Mouse (Mus musculus) heart, embryonic 16.5 days (tissue): ENCODE data around the gene Zan. TPM values are rescaled to one million over a fixed set of nuclear protein-coding genes. Genes with fewer than 3 reads are reported as not detected.

Source experiments
- ATAC-seq: fragments of 200-750 bp; cut with Nextera tagmentation; replicated peaks from 2 replicates; pipeline ENCODE4 v1.8.0; 2017; ENCODE audit warnings: moderate number of reproducible peaks; ENCODE audit not compliant: insufficient read depth, low FRiP score; ENCODE audit errors: extremely low read depth
- H3K27ac ChIP-seq: fragments of 300-500 bp; sonication (generic); 2 replicates; pipeline ENCODE4 v1.5.1; 2014; ENCODE audit warnings: mild to moderate bottlenecking, low read length, control low read depth, moderate library complexity
- H3K27me3 ChIP-seq: fragments of 300-500 bp; sonication (generic); 2 replicates; pipeline ENCODE4 v1.6.1; 2014; ENCODE audit warnings: low read length, mixed read lengths; ENCODE audit not compliant: control insufficient read depth, insufficient read depth
- H3K36me3 ChIP-seq: fragments of 300-500 bp; sonication (generic); 2 replicates; pipeline ENCODE4 v1.6.1; 2014; ENCODE audit not compliant: control insufficient read depth, insufficient read depth
- H3K4me1 ChIP-seq: fragments of 300-500 bp; sonication (generic); 2 replicates; pipeline ENCODE4 v1.6.1; 2014; ENCODE audit warnings: low read length, mixed read lengths; ENCODE audit not compliant: control insufficient read depth, insufficient read depth
- H3K4me2 ChIP-seq: fragments of 300-500 bp; sonication (generic); 2 replicates; pipeline ENCODE4 v1.6.1; 2014; ENCODE audit warnings: low read depth, mild to moderate bottlenecking, control low read depth, low read length
- H3K4me3 ChIP-seq: fragments of 300-500 bp; sonication (generic); 2 replicates; pipeline ENCODE4 v1.5.1; 2014; ENCODE audit warnings: mild to moderate bottlenecking, control low read depth, low read length
- H3K9ac ChIP-seq: fragments of 300-500 bp; sonication (generic); 2 replicates; pipeline ENCODE4 v1.6.1; 2014; ENCODE audit warnings: low read length, control low read depth
- H3K9me3 ChIP-seq: fragments of 300-500 bp; sonication (generic); replicated peaks from 2 replicates; pipeline ENCODE4 v1.6.1; 2016; ENCODE audit warnings: low read length; ENCODE audit not compliant: control insufficient read depth
- WGBS: fragments of 180-500 bp; shearing (Covaris S2); extraction: QIAGEN DNeasy Blood & Tissue Kit; methylation state at CpG from one replicate; pipeline ENCODE4 v1.1.7; 2014; 5-methylcytosine and 5-hydroxymethylcytosine counted together
- polyA plus RNA-seq: library from polyadenylated mRNA; unstranded; fragments of >200 nt; fragmentation: Nextera tagmentation; extraction: Ambion mirVana; gene quantifications from 2 replicates; pipeline ENCODE4 v1.2.1, GENCODE M21; 2015

Gene Zan
- polyA plus RNA-seq, 1 experiment from 2014 or later = 0.09 TPM

DNA sequence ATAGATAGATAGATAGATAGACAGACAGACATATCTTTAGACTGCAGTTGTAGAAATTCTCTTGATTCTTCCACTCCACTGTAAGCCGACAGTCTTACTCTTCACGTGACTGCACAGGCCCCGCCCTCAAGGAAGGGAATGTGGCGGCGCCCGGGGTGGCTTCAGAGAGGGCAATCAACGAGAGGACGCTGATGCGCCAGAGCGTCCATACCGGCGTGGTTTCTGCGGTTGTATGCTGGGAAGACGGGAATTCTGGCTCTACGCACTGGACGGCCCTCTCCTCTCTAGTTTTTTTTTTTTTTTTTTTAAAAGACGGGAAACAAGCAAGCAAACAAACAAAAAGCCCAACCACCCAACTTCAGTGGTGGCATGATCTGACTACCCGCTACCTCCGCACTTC, 138.6 kb downstream of the Zan start:
- no peaks in the 10 kb centered on the region for H3K27me3 ChIP-seq
- WGBS = under 1% methylated on average over 19 of the region's 19 CpGs
- H3K4me1 ChIP-seq = peaks cover 14% of the 10 kb centered on the region
- H3K9ac ChIP-seq = peak overlapping the region; percentile 74
- no peaks in the 10 kb centered on the region for H3K36me3 ChIP-seq
- H3K9me3 ChIP-seq = no peaks in the 10 kb centered on the region
- peak; percentile 79 for ATAC-seq
- H3K27ac ChIP-seq = peak overlapping the region; percentile 91
- peak overlapping the region; percentile 55 for H3K4me3 ChIP-seq
- peak overlapping the region; percentile 75 for H3K4me2 ChIP-seq

DNA sequence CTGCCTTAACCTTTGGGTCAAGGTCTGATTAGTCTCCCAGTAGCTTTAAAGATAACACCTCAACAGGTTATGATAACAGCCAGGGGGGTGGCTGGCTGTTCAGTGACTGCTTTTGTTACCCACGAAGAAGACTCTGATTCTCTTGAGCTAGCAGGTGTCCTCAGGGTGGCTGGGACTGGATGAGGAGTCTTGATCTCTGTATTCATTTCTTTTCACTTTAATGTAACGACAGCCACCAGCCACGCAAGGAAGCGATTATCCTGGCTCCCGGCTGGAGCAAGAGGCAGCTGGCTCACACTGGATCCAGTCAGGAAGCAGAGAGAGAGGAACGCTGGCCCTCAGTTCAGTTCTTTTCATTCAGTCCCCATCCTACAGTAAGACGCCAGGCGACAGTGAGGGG, 139.7 kb downstream of the Zan start:
- Histone ChIP-seq H3K36me3 (no peaks in the 10 kb centered on the region), H3K9ac (no peak overlapping the region), H3K27me3 (no peaks in the 10 kb centered on the region), H3K4me2 (no peak overlapping the region), H3K9me3 (no peaks in the 10 kb centered on the region), H3K27ac (peak overlapping the region; percentile 19), H3K4me1 (peaks cover 18% of the 10 kb centered on the region), H3K4me3 (no peak overlapping the region)
- WGBS = 39% methylated on average over 8 of the region's 8 CpGs
- ATAC-seq = no peak

DNA sequence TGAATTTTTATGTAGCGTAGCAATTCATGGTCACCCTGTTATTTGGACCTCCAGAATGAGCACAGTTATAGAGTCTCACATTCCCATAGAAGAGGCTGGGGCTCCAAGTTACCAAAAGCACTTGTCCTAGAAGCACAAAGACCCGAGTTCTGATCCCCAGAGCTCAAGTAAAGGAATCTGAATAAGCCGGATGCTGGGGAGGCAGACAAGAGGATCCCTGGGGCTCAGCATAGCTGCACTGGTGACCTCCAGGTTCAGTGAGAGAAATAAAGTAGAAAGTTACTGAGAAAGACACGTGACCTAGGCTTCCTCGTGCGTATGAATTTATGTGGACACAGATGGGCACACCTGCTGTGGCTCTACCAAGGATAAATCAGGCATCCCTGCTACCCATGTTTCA, 141.8 kb downstream of the Zan start:
- H3K9me3 ChIP-seq = no peaks in the 10 kb centered on the region
- no peak overlapping the region for H3K9ac ChIP-seq
- no peak for ATAC-seq
- H3K4me2 ChIP-seq = no peak overlapping the region
- H3K4me3 ChIP-seq = no peak overlapping the region
- 69% methylated on average over 6 of the region's 6 CpGs for WGBS
- H3K4me1 ChIP-seq = peaks cover 18% of the 10 kb centered on the region
- H3K27ac ChIP-seq = no peak overlapping the region
- no peaks in the 10 kb centered on the region for H3K27me3 ChIP-seq
- no peaks in the 10 kb centered on the region for H3K36me3 ChIP-seq

DNA sequence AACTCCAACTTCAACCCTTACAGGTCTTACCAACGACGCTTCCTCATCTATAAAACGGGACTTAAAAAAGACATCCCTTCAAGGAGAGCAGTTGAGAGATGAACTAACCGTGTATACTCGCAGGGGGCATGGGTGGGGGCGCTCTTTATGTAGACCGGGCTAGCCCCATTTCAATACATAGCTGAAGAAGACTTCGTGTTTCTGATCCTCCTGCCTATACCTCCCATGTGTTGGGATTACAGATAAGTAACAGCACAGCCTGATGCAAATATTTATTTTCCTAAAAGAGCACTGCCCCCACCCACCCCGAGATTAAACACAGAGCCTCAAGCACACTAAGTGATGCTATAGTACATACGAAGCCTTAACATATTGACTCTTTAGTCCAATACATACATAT, 142.5 kb downstream of the Zan start:
- Histone ChIP-seq H3K4me1 (peaks cover 15% of the 10 kb centered on the region), H3K27me3 (no peaks in the 10 kb centered on the region), H3K9ac (no peak overlapping the region), H3K27ac (no peak overlapping the region), H3K9me3 (no peaks in the 10 kb centered on the region), H3K36me3 (no peaks in the 10 kb centered on the region), H3K4me3 (peak overlapping the region; percentile 67; the same call in 1 of the 2 replicates), H3K4me2 (peak overlapping the region; percentile 92)
- 50% methylated on average over 10 of the region's 10 CpGs for WGBS
- no peak for ATAC-seq

DNA sequence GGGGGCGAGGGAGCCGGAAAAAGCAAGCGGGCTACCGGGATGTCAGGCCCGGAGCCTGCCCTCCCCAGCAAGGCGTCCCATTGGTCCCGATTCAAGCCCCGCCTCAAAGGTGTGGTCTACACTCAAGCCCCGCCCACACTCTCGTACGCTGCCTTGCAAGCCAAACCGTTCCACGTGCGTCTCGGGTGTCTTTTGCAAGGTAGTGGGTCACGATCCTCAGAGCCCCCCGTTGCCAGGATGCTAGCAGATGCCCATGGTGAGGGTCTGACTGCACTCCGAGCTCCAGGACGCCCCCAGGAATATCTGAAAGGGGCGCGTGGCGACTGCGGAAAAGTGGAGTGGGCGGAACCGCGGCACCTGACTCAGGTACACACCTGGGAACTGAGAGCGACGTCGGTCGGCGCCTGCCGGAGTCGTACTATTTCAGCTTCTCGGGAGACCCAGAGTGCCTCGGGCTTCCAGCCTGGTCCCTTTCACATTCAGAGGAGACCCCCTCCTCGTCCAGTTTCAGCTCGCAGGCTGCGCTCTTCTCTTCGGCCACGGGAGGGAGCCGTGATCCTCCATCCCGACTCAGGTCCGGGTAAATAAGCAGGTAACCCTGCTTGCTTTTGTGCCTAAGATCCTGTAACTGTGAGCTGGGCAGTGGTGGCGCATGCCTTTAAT, 143.2 kb downstream of the Zan start, which contains the start of gene Slc12a9:
Slc12a9 (minus strand) TSS at position 86 of the 663 bp plus-strand sequence.
- H3K9ac ChIP-seq = peak within 1 kb of the TSS; percentile 59
- H3K4me2 ChIP-seq = peak within 1 kb of the TSS; percentile 92
- no peak within 1 kb of the TSS for H3K27ac ChIP-seq
- H3K27me3 ChIP-seq = no peaks in the 10 kb centered on the region
- peak; percentile 90 for ATAC-seq
- H3K36me3 ChIP-seq = no peaks in the 10 kb centered on the region
- H3K4me3 ChIP-seq = peak within 1 kb of the TSS; percentile 67
- H3K9me3 ChIP-seq = no peaks in the 10 kb centered on the region
- WGBS = under 1% methylated on average over 44 of the region's 44 CpGs
- H3K4me1 ChIP-seq = peaks cover 9% of the 10 kb centered on the region; the same call in 1 of the 2 replicates

DNA sequence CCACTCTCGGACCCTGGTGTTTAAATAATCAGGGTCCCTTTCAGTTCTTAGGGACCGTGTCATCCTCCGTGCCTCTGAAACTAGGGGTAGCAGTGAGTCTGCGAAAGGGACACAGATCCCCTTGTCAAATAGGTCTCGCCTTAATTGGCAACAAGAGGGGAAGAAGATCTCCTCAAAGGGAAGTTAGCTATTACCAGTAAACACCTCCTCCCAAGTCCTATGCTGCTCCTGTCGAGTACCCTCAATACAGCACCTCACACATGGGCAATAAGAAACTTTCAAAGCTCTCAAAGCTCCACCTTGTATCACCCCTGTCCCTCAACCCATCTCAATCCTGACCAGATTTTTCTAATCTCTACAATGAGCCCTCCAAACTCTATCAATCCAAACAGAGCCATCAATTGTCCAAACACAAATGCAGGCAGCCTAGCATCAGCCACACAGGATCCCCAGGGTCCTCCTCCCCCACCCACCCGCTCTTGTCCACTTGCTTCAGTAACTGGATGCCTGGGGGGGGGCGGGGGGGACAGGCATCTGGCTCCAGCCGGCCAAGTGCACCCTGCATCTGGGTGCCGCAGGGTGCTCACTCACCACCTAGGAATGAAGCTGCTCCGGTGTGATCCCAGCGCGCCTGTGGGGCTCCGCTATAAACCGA, 143.9 kb downstream of the Zan start:
- Histone ChIP-seq H3K4me3 (peak overlapping the region; percentile 67), H3K9ac (peak overlapping the region; percentile 59), H3K9me3 (no peaks in the 10 kb centered on the region), H3K27ac (no peak overlapping the region), H3K27me3 (no peaks in the 10 kb centered on the region), H3K4me2 (peak overlapping the region; percentile 92), H3K4me1 (peaks cover 9% of the 10 kb centered on the region; the same call in 1 of the 2 replicates), H3K36me3 (no peaks in the 10 kb centered on the region)
- 23% methylated on average over 15 of the region's 15 CpGs for WGBS
- ATAC-seq = no peak

DNA sequence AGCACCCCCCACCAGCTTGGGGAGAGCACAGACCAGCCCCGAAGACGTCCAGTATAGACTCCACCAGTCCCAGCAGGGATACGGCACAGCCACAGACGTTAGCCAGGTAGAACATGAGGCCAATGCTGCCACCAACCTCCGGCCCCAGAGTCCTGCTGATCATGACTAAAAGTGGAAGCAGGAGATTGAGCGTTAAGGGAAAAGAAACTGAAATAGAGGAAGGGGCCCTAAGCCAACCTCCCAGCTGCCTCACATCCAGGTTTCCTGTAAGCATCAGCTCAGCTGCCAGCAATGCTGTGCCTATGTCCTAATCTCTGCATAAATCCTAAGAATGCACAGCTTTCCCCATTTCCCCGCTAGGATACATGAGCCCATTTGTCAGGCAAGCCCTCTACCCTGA, 146.0 kb downstream of the Zan start:
- Histone ChIP-seq H3K4me1 (0 out of 2 replicates have a peak, but pooled peaks cover 4% of the 10 kb centered on the region), H3K27ac (no peak overlapping the region), H3K36me3 (no peaks in the 10 kb centered on the region; the same call in 1 of the 2 replicates), H3K4me2 (no peak overlapping the region), H3K4me3 (no peak overlapping the region), H3K9me3 (no peaks in the 10 kb centered on the region), H3K27me3 (no peaks in the 10 kb centered on the region), H3K9ac (no peak overlapping the region)
- ATAC-seq = no peak
- 80% methylated on average over 7 of the region's 7 CpGs for WGBS

Other genes starting within 250 kb of the Zan start
- 10.6 and 16.7 TPM in 2 replicates for gene Ache, start 189.5 kb downstream of the Zan start, polyA plus RNA-seq
- 8.5 TPM in 2 replicates for gene Ufsp1, start 182.4 kb downstream of the Zan start, polyA plus RNA-seq
- gene Srrt, start 169.4 kb downstream of the Zan start, polyA plus RNA-seq = 94.5 and 97.0 TPM in 2 replicates
- 43.1 and 49.7 TPM in 2 replicates for gene Trip6, start 162.7 kb downstream of the Zan start, polyA plus RNA-seq
- gene Slc12a9, start 143.5 kb downstream of the Zan start, polyA plus RNA-seq = 7.7 and 8.5 TPM in 2 replicates
- gene Ephb4, start 127.0 kb downstream of the Zan start, polyA plus RNA-seq = 32.1 and 36.4 TPM in 2 replicates
- gene Pop7, start 25.5 kb upstream of the Zan start, polyA plus RNA-seq = 43.3 and 45.5 TPM in 2 replicates
- gene Gigyf1, start 41.5 kb upstream of the Zan start, polyA plus RNA-seq = 8.9 and 9.7 TPM in 2 replicates
- gene Epo, start 56.2 kb upstream of the Zan start, polyA plus RNA-seq = not detected in 2 replicates
- gene Gnb2, start 56.4 kb upstream of the Zan start, polyA plus RNA-seq = 276 and 285 TPM in 2 replicates
- 0.33 and 0.36 TPM in 2 replicates for gene Actl6b, start 76.5 kb upstream of the Zan start, polyA plus RNA-seq
- 0.26 and 0.54 TPM in 2 replicates for gene Tfr2, start 92.8 kb upstream of the Zan start, polyA plus RNA-seq
- gene Mospd3, start 124.0 kb upstream of the Zan start, polyA plus RNA-seq = 21.8 and 25.0 TPM in 2 replicates
- gene Pcolce, start 136.7 kb upstream of the Zan start, polyA plus RNA-seq = 121 and 129 TPM in 2 replicates
- gene Fbxo24, start 151.9 kb upstream of the Zan start, polyA plus RNA-seq = 0.12 and 0.39 TPM in 2 replicates
- 24.8 and 31.1 TPM in 2 replicates for gene Lrch4, start 152.1 kb upstream of the Zan start, polyA plus RNA-seq
- gene Gm20605, start 152.1 kb upstream of the Zan start, polyA plus RNA-seq = 9.1 and 12.5 TPM in 2 replicates
- gene Sap25, start 164.3 kb upstream of the Zan start, polyA plus RNA-seq = 6.2 and 6.3 TPM in 2 replicates
- 0.20 and 0.21 TPM in 2 replicates for gene Irs3, start 168.7 kb upstream of the Zan start, polyA plus RNA-seq
- 19.4 and 21.0 TPM in 2 replicates for gene Agfg2, start 207.7 kb upstream of the Zan start, polyA plus RNA-seq